Mouse (Mus musculus) layer of hippocampus, adult 2 months (tissue): ENCODE measurements around the gene Cdk5. TPM values are rescaled to one million over a fixed set of nuclear protein-coding genes. Genes with fewer than 3 reads are reported as not detected.
A peak's percentile ranks its signal among the peaks of the same experiment; 100 is the strongest.

Experiments used
- DNase-seq, 2 experiments: peaks; one replicate each; pipeline ENCODE4 v3.0.0; 2022; ENCODE audit warnings: low spot score in 2 of 2
- H3K27ac ChIP-seq: fragments of 200-600 bp; 2 replicates; pipeline ENCODE4 v1.8.1; 2022
- H3K4me3 ChIP-seq: fragments of 200-600 bp; 2 replicates; pipeline ENCODE4 v1.8.1; 2022; ENCODE audit warnings: mild to moderate bottlenecking
- CTCF ChIP-seq: fragments of 200-600 bp; conservative IDR thresholded peaks from 2 replicates; pipeline ENCODE4 v1.8.1; 2022; ENCODE audit warnings: antibody characterized with exemption, mild to moderate bottlenecking, moderate library complexity
- total RNA-seq, 2 experiments: library from RNA; stranded (reverse); gene quantifications; 2 replicates each; pipeline ENCODE4 v1.2.3; 2021

Gene Cdk5
- total RNA-seq, 2 experiments from 2014 or later, result 118 to 136 TPM

DNA sequence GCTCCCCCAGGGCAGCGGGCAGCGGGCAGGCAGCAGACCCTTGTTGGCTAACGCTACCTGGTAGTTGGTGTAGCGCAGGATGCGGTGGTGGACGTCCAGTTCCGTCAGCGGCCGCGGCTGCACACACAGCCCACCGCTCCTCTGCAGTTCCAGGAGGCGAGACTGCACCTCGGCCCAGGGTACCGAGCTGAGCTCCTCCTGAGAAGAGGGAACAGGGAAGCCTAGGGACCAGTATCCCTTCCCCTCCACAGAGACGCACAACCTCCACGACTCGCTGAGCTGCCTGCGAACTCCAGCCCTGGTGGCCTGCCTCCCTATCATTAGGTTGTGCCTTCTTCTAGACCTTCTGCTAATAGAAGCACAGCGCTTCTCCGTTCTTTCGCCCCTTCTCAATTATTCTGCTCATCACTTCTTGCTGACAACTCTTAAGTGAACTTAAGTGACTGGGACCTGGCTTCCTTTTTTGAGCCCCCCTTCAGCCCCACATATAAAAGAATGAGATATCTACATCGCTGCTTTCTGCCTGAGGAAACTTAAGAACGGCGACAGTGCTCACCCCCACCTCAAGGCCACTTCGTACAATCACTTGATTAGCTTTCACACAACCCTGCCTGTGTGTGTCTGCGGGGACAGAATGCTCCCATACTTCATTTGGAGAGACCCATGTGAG lies 34.9 kb downstream of the Cdk5 start:
- Histone ChIP-seq H3K27ac (peak overlapping the region; percentile 4; the same call in 1 of the 2 replicates), H3K4me3 (peak overlapping the region; percentile 55)
- DNase-seq, result no peak
- no peak for TF ChIP-seq CTCF

DNA sequence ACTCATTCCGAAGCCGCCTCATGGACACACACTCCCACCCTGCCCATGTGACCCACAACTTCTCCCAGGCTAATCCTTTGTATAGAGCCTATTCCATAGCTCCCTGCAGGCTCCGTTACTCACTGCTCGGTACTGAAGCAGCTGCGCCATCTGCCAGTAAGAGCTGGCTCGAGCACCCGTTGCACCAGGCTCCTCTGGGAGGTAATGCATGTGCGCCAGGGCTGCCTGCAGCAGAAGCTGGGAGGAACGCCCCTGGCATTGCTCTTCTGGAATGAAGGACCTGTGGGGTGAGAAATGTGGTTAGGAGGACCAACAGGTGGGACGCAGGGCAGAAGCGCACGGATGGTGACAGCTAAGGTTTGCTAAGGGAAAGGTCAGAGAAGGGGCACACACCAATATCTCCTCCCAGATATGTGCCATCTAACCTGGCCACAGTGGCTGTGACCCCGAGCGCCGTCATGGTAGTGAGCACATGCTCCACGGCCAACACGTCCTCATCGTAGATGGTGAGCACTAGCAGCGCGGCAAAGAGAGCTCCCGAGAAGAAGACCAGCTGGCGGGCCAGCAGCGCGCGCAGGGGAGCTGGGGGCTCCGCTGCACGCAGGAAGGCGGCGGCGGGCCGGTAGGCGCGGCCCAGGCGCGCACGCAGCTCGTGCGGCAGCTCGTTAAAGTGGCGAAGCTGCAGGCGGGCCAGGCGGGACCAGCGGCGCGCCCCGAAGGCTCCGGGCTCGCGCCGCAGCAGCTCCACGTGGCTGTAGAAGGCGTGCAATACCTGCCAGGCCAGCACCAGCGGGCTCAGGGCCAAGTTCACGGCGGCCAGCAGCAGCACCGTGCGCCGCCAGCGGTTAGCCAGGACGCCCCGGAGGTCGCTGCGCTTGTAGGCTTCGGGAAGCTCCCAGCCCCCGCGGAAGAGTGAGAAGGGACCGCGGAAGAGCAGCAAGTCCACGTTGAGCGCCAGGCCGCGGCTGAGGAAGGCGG lies 35.8 kb downstream of the Cdk5 start:
- Histone ChIP-seq H3K4me3 (peak overlapping the region; percentile 55), H3K27ac (peak overlapping the region; percentile 4; the same call in 1 of the 2 replicates)
- TF ChIP-seq CTCF, result peak; percentile 54
- DNase-seq, result peak; percentile 56 to 57

DNA sequence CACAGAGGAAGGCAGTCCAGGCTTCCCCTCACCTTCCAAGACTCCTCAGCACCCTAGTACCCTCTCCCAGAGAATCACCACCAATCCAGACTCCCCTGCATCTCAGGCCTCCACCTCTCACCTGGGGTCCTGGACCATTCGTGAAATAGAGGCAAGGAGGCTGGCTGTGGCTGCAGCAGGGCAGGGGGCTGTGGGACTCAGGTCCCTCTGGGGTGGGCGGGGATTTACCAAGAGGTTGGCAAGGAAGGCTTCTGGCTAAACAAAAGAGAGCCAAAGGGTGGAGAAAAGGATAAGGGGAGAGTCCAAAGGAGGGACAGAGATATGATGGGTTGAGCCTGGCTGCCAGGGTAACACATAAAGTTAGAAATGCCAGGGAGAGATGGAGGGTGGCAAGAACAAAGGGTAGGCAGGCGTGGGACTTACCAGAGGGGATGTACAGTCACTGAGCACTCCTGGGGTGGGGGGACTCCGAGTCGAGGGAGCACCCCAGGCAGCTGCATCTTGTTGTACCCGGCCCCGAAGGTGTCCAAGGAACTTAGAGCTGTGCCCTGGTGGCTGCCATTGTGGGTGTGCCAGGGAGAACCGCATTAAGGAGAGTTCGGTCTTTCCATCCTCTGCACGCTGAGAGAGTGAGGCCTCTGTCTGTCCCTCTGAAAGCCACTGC lies 37.3 kb downstream of the Cdk5 start:
- H3K4me3 ChIP-seq, result no peak overlapping the region
- DNase-seq, result no peak
- H3K27ac ChIP-seq, result no peak overlapping the region
- no peak for TF ChIP-seq CTCF

DNA sequence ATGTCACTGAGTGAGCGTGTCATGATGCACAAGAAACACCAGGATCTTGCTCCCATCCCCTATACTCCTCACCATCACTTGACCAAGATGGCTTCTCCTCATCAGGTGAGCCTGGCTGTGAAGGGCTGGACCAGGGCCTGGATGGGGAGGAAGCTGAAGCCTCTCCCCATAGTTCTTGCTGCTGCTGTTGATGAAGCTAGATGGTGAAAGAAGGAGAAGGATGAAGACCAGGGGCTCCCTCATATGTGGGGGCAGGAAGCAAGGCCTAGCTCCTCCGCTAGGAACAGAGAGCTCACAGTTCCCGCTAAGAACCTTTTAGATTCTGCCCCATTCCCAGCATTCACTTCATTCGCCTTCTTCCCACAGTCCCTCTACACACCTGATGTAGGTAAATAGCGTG lies 38.0 kb downstream of the Cdk5 start:
- no peak for DNase-seq
- Histone ChIP-seq H3K4me3 (no peak overlapping the region), H3K27ac (peak overlapping the region; percentile 84; the same call in 1 of the 2 replicates)
- no peak for TF ChIP-seq CTCF

DNA sequence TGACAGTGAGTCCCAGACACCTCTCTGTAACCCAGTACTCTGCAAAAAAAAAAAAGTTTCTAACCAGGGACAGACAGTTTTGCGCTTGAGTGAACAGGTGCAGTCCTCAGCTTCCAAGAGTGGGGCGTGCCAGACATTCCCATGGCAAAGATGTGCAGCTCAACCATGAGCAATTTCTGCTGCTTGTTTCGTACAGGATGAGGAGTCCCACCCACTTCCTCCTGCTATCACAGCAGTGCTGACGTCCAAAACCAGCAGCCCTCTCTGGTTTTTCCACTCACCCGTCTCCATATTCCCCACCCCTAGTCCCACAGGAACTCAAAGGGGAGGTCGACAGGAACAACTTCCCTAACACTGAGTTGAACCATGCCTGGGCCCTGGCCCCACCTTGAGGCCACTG lies 38.9 kb downstream of the Cdk5 start:
- peak overlapping the region; percentile 75 for H3K4me3 ChIP-seq
- H3K27ac ChIP-seq, result peak overlapping the region; percentile 84; the same call in 1 of the 2 replicates
- TF ChIP-seq CTCF, result no peak
- DNase-seq, result peak in 1 of 2 experiments; percentile 63

DNA sequence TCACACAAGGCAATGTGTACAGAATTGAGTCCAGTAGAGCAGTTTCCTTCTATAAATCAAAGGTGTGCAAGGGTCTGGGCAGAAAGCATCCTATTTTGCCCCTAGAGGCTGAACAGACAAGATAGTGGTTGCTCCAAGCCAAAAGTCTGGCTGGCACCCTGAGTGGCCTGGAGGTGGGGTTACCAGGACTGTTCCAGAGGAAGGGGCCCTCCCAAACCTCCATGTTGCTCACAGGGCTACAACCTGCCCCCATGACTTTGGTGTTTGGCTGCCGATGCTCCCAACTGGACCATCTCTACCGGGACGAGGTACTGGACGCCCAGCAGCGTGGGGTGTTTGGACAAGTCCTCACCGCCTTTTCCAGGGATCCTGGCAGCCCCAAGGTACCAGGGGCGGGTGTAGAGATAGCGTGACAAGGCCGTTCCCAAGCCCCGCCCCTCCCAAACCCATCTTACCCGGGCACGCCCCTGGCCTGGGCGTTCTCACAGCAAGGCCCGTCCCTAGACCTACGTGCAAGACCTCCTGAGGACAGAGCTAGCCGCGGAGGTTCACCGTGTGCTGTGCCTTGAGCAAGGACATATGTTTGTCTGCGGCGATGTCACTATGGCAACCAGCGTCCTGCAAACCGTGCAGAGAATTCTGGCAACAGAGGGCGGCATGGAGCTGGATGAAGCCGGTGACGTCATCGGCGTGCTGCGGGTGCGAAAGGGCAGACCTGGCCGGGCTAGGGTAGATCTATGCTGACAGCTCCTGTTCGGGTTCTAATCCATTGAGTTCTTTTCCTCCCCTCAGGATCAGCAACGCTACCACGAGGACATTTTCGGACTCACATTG lies 40.1 kb downstream of the Cdk5 start:
- Histone ChIP-seq H3K27ac (peak overlapping the region; percentile 84), H3K4me3 (peak overlapping the region; percentile 75)
- DNase-seq, result peak; percentile 88 to 90
- TF ChIP-seq CTCF, result peak; percentile 75

DNA sequence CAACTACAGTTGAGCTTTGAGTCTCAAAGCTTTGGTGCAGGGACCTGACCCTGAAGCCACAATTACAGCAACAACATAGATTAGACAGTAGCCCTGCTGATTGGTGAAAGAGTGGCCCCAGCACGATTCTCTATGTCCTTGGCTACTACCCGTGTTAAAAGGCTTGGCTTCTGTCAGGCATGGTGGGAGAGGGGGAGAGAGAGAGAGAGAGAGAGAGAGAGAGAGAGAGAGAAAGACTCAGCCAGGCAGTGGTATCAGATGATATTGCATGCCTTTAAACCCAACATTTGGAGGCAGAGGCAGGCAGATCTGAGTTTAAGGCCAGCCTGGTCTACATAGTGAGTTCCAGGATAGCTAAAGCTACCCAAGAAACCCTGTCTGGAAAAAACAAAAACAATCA lies 41.3 kb downstream of the Cdk5 start:
- no peak overlapping the region for H3K4me3 ChIP-seq
- DNase-seq, result no peak
- no peak for TF ChIP-seq CTCF
- no peak overlapping the region for H3K27ac ChIP-seq

DNA sequence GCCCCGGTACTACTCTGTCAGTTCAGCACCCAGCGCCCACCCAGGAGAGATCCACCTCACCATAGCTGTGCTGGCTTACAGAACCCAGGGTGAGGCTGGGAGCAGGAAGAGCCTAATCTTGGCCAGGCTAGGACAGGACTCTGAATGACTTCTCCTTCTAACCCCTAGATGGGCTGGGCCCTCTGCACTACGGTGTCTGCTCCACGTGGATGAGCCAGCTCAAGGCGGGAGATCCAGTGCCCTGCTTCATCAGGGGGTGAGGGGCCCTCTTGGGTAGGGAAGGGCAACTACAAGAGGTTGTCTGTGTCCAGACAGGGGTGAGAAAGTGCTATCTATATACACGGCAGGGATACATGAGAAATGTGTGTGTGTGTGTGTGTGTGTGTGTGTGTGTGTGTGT lies 41.8 kb downstream of the Cdk5 start:
- DNase-seq, result no peak
- no peak for TF ChIP-seq CTCF
- Histone ChIP-seq H3K27ac (no peak overlapping the region), H3K4me3 (no peak overlapping the region)

DNA sequence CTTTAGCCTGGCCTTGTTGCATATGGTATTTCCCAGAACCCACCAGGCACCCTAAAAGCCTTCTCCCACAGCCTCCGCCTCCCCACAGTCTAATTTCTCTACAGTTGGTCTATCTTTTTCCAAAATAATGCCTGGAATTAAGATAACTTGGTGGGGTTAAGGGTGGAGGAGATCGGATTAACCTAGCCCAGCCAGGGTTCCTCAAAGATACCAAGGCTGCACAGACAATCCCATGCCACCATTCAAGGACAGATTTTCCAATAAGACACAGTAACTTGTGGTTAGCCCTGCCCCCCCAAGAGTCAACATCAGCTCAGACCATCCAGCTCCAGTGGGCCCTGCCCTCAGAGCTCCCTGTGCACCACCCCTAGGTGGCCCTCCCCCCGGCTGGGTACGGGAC lies 42.8 kb downstream of the Cdk5 start:
- TF ChIP-seq CTCF, result no peak
- no peak overlapping the region for H3K27ac ChIP-seq
- H3K4me3 ChIP-seq, result no peak overlapping the region
- no peak for DNase-seq

DNA sequence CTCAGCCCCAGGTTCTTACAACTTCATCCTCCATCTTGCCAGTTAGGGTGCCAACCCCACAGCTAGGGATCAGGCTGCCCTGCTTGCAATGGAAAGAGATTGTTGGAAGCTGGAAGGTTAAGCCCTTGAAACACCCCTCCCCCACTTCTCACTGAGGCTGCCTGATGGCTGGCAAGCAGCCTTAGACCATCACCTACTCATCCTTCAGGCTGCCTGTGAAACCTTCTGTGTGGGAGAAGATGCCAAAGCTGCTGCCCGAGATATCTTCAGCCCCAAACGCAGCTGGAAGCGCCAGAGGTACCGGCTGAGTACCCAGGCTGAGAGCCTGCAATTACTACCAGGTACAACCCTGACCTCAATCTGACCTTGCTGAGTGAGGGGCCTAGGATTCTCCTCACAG lies 43.8 kb downstream of the Cdk5 start:
- DNase-seq, result no peak
- no peak for TF ChIP-seq CTCF
- no peak overlapping the region for H3K27ac ChIP-seq
- H3K4me3 ChIP-seq, result no peak overlapping the region

DNA sequence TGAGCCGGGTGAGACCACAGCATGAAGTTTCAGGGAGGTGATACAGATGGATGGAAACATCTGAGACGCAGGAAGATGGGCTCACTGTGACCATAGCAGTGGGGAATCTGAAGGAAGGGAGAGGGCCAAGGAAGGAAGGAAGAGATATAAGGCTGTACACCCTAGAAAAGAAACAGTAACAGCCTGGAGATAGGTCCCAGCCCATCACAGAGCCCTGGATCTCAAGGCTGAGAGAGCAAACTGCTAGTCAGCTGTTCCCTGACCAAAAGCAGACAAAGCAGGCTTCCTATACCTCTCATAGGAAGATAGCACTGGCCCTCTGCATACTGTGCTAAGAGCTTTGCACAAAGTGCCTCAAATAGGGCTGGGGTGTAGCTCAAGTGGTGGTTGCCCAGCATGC lies 44.6 kb downstream of the Cdk5 start:
- H3K27ac ChIP-seq, result no peak overlapping the region
- DNase-seq, result no peak
- TF ChIP-seq CTCF, result no peak
- H3K4me3 ChIP-seq, result no peak overlapping the region

DNA sequence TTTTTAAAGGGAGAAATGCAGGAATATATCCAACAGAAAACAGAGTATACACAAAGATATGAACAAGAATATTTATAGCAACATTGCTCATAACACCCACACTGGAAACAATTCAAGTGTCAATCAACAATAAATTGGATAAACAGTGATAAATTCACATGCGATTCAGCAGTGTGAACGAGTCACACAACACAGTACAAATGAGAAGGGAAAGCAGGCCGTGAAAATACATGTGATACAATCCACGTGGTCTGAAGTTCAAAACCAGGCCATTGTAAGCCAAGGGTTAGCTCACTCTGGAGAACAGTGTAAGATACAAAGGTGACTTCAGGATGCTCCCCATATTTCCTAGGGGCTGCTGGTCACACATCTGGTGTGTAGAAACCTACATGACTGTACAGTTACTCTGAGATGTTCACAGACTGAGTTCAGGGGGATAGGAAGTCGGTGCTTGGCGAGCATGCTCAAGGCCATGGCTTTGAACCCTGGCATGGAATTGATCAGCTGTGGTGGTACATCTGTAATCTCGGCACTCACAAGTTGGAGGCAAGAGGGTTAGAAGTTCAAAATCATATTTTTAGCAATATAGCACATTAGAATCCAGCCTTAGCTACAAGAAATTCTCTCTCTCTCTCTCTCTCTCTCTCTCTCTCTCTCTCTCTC lies 48.5 kb downstream of the Cdk5 start:
- H3K4me3 ChIP-seq, result no peak overlapping the region
- no peak for DNase-seq
- TF ChIP-seq CTCF, result no peak
- no peak overlapping the region for H3K27ac ChIP-seq
